ENCODE assay signal across 6 mouse cellular contexts in genomic region chr1:45527476-45527875, GRCm38 (mm10). TPM values are rescaled to one million over a fixed set of nuclear protein-coding genes. Genes with fewer than 3 reads are reported as not detected.
A peak's percentile ranks its signal among the peaks of the same experiment; 100 is the strongest.
DNase-seq lines count a peak whose midpoint lies in the region; TF ChIP-seq lines count a peak whose summit lies in the region.
"Not testable (repeated sequence)": the region's sequence is repeated elsewhere in the genome, so short reads cannot be mapped to it uniquely, and the experiment has no call there.
"Had no signal": no experiment of that assay in that cellular context is flagged by ENCODE, and none has a peak within 500 bp of the region (broad histone marks: within the 10 kb centered on the region; RNA-seq: fewer than 3 reads in every experiment).

No protein-coding gene starts in this region.

- DNase-seq in 3134 (ENCODE audit: extremely low read depth, insufficient read length, low spot score): peak; percentile 58
- DNase-seq in 416B (ENCODE audit: low read depth): peak; percentile 1
- DNase-seq in Muller cell, postnatal 12 days (ENCODE audit: inconsistent ontology term): peak; percentile 75

- H3K27ac ChIP-seq in embryonic fibroblast, embryonic 13.5 days (ENCODE audit: insufficient read depth, low read length): peak overlapping the region; percentile 57; the same call in 1 of the 2 replicates

- H3K4me3 ChIP-seq in embryonic fibroblast, embryonic 13.5 days (ENCODE audit: insufficient read depth, low read length): not testable (repeated sequence)

- not testable (repeated sequence) for TF ChIP-seq POLR2A in embryonic fibroblast, embryonic 13.5 days (IDR thresholded peaks at IDR 0.05; ENCODE audit: low read depth, low read length)

- not testable (repeated sequence) for TF ChIP-seq CTCF in embryonic fibroblast, embryonic 13.5 days (IDR thresholded peaks at IDR 0.05; ENCODE audit: borderline replicate concordance, insufficient read depth, low read length)

- not testable (repeated sequence) for H3K4me1 ChIP-seq in embryonic fibroblast, embryonic 13.5 days (ENCODE audit: control insufficient read depth, insufficient read depth, low read length)

RNA-seq across cellular contexts. Expression of gene Col5a2, which starts 24.4 kb away (rescaled TPM):
- polyA plus RNA-seq in embryonic fibroblast, embryonic 13.5 days (2011; ENCODE audit: insufficient read length, low read depth, missing spikeins): 998 and 1,092 TPM in 2 replicates
- polyA plus RNA-seq: CD4-positive, CD25-positive, alpha-beta regulatory T cell, adult 4 months; G1E had no signal

Comparison
In these comparisons a context has a peak if more than half of its experiments do, and no peak if none do; other contexts are left out.
1. DNase-seq: peak in every context shown above with its lines; median percentile 75 in Muller cell, postnatal 12 days; 58 in 3134; 1 in 416B.